Comparison of ENCODE assay signal across 11 mouse cellular contexts in genomic region chr15:79202575-79202974, GRCm38 (mm10). TPM values are rescaled to one million over a fixed set of nuclear protein-coding genes. Genes with fewer than 3 reads are reported as not detected.
DNase-seq lines count a peak whose midpoint lies in the region; ATAC-seq lines count a peak whose summit lies in the region.
"Had no signal": no experiment of that assay in that cellular context is flagged by ENCODE, and none has a peak within 500 bp of the region (broad histone marks: within the 10 kb centered on the region; RNA-seq: fewer than 3 reads in every experiment).

No protein-coding gene starts in this region.

- H3K36me3 ChIP-seq in intestine, embryonic 15.5 days = no peaks in the 10 kb centered on the region
- H3K36me3 ChIP-seq in intestine, embryonic 16.5 days (ENCODE audit: control insufficient read depth, insufficient read depth, low read length) = no peaks in the 10 kb centered on the region
- H3K36me3 ChIP-seq in embryonic facial prominence, embryonic 12.5 days = no peaks in the 10 kb centered on the region
- H3K36me3 ChIP-seq in hindbrain, embryonic 14.5 days (replicated peaks; ENCODE audit: control insufficient read depth, insufficient read depth) = no peaks in the 10 kb centered on the region
- H3K36me3 ChIP-seq in midbrain, embryonic 16.5 days (ENCODE audit: control insufficient read depth, insufficient read depth, low read length) = no peaks in the 10 kb centered on the region

- H3K9ac ChIP-seq in intestine, embryonic 15.5 days = no peak overlapping the region
- no peak overlapping the region for H3K9ac ChIP-seq in intestine, embryonic 16.5 days (ENCODE audit: low read depth, low read length)
- H3K9ac ChIP-seq in embryonic facial prominence, embryonic 12.5 days = no peak overlapping the region
- no peak overlapping the region for H3K9ac ChIP-seq in hindbrain, embryonic 14.5 days
- H3K9ac ChIP-seq in midbrain, embryonic 16.5 days (ENCODE audit: low read depth, low read length) = no peak overlapping the region

- no peak overlapping the region for H3K4me3 ChIP-seq in intestine, embryonic 15.5 days (replicated peaks)
- no peak overlapping the region for H3K4me3 ChIP-seq in intestine, embryonic 16.5 days (ENCODE audit: low read length)
- H3K4me3 ChIP-seq in embryonic facial prominence, embryonic 12.5 days = no peak overlapping the region
- H3K4me3 ChIP-seq in hindbrain, embryonic 14.5 days (replicated peaks; ENCODE audit: low read length) = no peak overlapping the region
- no peak overlapping the region for H3K4me3 ChIP-seq in midbrain, embryonic 16.5 days (ENCODE audit: low read depth, low read length)

- 0 out of 2 replicates have a peak, but pooled peaks cover 7% of the 10 kb centered on the region for H3K4me1 ChIP-seq in intestine, embryonic 15.5 days (replicated peaks)
- peaks cover 4% of the 10 kb centered on the region for H3K4me1 ChIP-seq in intestine, embryonic 16.5 days (ENCODE audit: control insufficient read depth, insufficient read depth, low read length)
- peaks cover 19% of the 10 kb centered on the region for H3K4me1 ChIP-seq in embryonic facial prominence, embryonic 12.5 days
- H3K4me1 ChIP-seq in hindbrain, embryonic 14.5 days (replicated peaks; ENCODE audit: control insufficient read depth, insufficient read depth, low read length) = peaks cover 8% of the 10 kb centered on the region
- H3K4me1 ChIP-seq in midbrain, embryonic 16.5 days (ENCODE audit: control insufficient read depth, insufficient read depth, low read length) = peaks cover 8% of the 10 kb centered on the region

- H3K4me2 ChIP-seq in intestine, embryonic 15.5 days (replicated peaks) = 0 out of 2 replicates have a peak overlapping the region, but pooled peaks have one; percentile 6
- no peak overlapping the region for H3K4me2 ChIP-seq in intestine, embryonic 16.5 days (ENCODE audit: low read depth, low read length)
- H3K4me2 ChIP-seq in embryonic facial prominence, embryonic 12.5 days (replicated peaks) = no peak overlapping the region
- no peak overlapping the region for H3K4me2 ChIP-seq in hindbrain, embryonic 14.5 days (replicated peaks)
- no peak overlapping the region for H3K4me2 ChIP-seq in midbrain, embryonic 16.5 days (ENCODE audit: low read length)

- ATAC-seq in intestine, embryonic 15.5 days = no peak
- no peak for ATAC-seq in intestine, embryonic 16.5 days
- 0 out of 2 replicates have a peak, but pooled peaks have one; percentile 18 for ATAC-seq in embryonic facial prominence, embryonic 12.5 days (ENCODE audit: insufficient number of reproducible peaks, insufficient read depth, low FRiP score, low TSS enrichment)
- no peak for ATAC-seq in hindbrain, embryonic 14.5 days (ENCODE audit: low FRiP score)
- ATAC-seq in midbrain, embryonic 16.5 days = 0 out of 2 replicates have a peak, but pooled peaks have one; percentile 20
- ATAC-seq: inflammation-experienced regulatory T-cells, adult 6 months had no signal

- H3K27ac ChIP-seq in intestine, embryonic 15.5 days = no peak overlapping the region
- H3K27ac ChIP-seq in intestine, embryonic 16.5 days (ENCODE audit: low read length) = no peak overlapping the region
- H3K27ac ChIP-seq in embryonic facial prominence, embryonic 12.5 days = peak overlapping the region; percentile 58
- H3K27ac ChIP-seq in hindbrain, embryonic 14.5 days = 0 out of 2 replicates have a peak overlapping the region, but pooled peaks have one; percentile 33
- H3K27ac ChIP-seq in midbrain, embryonic 16.5 days (ENCODE audit: low read length) = no peak overlapping the region

- no peaks in the 10 kb centered on the region for H3K9me3 ChIP-seq in intestine, embryonic 15.5 days
- no peaks in the 10 kb centered on the region for H3K9me3 ChIP-seq in intestine, embryonic 16.5 days (ENCODE audit: control insufficient read depth, low read length)
- H3K9me3 ChIP-seq in embryonic facial prominence, embryonic 12.5 days = no peaks in the 10 kb centered on the region
- H3K9me3 ChIP-seq in hindbrain, embryonic 14.5 days (ENCODE audit: control insufficient read depth, low read length) = no peaks in the 10 kb centered on the region
- H3K9me3 ChIP-seq in midbrain, embryonic 16.5 days (replicated peaks; ENCODE audit: control insufficient read depth, low read length, poor library complexity, severe bottlenecking) = no peaks in the 10 kb centered on the region

- WGBS in intestine, embryonic 15.5 days = 15% methylated on average over 10 of the region's 10 CpGs
- WGBS in intestine, embryonic 16.5 days = 23% methylated on average over 10 of the region's 10 CpGs
- whole genome bisulfite sequencing in embryonic facial prominence, embryonic 12.5 days = 38% methylated on average over 10 of the region's 10 CpGs
- 38% methylated on average over 10 of the region's 10 CpGs for WGBS in hindbrain, embryonic 14.5 days
- WGBS in midbrain, embryonic 16.5 days = 34% methylated on average over 10 of the region's 10 CpGs

- DNase-seq in hindbrain, embryonic 14.5 days (ENCODE audit: low spot score) = no peak
- no peak for DNase-seq in kidney, postnatal 4 days
- DNase-seq in ovary, adult 18-20 months (ENCODE audit: low spot score) = no peak
- DNase-seq in spleen, postnatal 4 days (ENCODE audit: low spot score in 2 of 2) = no peak
- DNase-seq: lung, postnatal 14 days had no signal

- H3K27me3 ChIP-seq in intestine, embryonic 15.5 days (replicated peaks) = no peaks in the 10 kb centered on the region
- 0 out of 2 replicates have a peak, but pooled peaks cover 2% of the 10 kb centered on the region for H3K27me3 ChIP-seq in intestine, embryonic 16.5 days (replicated peaks; ENCODE audit: control insufficient read depth, insufficient read depth, low read length)
- H3K27me3 ChIP-seq in embryonic facial prominence, embryonic 12.5 days = 0 out of 2 replicates have a peak, but pooled peaks cover 3% of the 10 kb centered on the region
- no peaks in the 10 kb centered on the region for H3K27me3 ChIP-seq in hindbrain, embryonic 14.5 days (ENCODE audit: control insufficient read depth, insufficient read depth, low read length)
- H3K27me3 ChIP-seq in midbrain, embryonic 16.5 days (ENCODE audit: control insufficient read depth, insufficient read depth, low read depth, low read length) = no peaks in the 10 kb centered on the region

RNA-seq across cellular contexts. Expression of gene Pick1, which starts 26.4 kb away (rescaled TPM):
- 44.2 and 50.1 TPM in 2 replicates for polyA plus RNA-seq in intestine, embryonic 15.5 days (2015; fragmentation: Nextera tagmentation; extraction: Ambion mirVana)
- 51.2 and 56.2 TPM in 2 replicates for polyA plus RNA-seq in intestine, embryonic 16.5 days (2015; fragmentation: Nextera tagmentation; extraction: Ambion mirVana)
- 60.2 and 60.7 TPM in 2 replicates for polyA plus RNA-seq in embryonic facial prominence, embryonic 12.5 days (2016; fragmentation: Nextera tagmentation; extraction: Ambion mirVana)
- polyA plus RNA-seq in hindbrain, embryonic 14.5 days (2014; fragmentation: Nextera tagmentation; extraction: Ambion mirVana) = 45.8 and 48.2 TPM in 2 replicates
- polyA plus RNA-seq in midbrain, embryonic 16.5 days (2015; fragmentation: Nextera tagmentation; extraction: Ambion mirVana) = 109 and 110 TPM in 2 replicates

RNA-seq across cellular contexts. Expression of gene Gm49486, which starts 26.6 kb away (rescaled TPM):
- 0.27 and 0.35 TPM in 2 replicates for polyA plus RNA-seq in intestine, embryonic 15.5 days (2015; fragmentation: Nextera tagmentation; extraction: Ambion mirVana)
- polyA plus RNA-seq in intestine, embryonic 16.5 days (2015; fragmentation: Nextera tagmentation; extraction: Ambion mirVana) = 0.29 and 0.32 TPM in 2 replicates
- 0.78 and 0.90 TPM in 2 replicates for polyA plus RNA-seq in embryonic facial prominence, embryonic 12.5 days (2016; fragmentation: Nextera tagmentation; extraction: Ambion mirVana)
- polyA plus RNA-seq in hindbrain, embryonic 14.5 days (2014; fragmentation: Nextera tagmentation; extraction: Ambion mirVana) = 1.1 TPM in 2 replicates
- polyA plus RNA-seq in midbrain, embryonic 16.5 days (2015; fragmentation: Nextera tagmentation; extraction: Ambion mirVana) = 0.47 and 1.3 TPM in 2 replicates
- polyA plus RNA-seq: inflammation-experienced regulatory T-cells, adult 6 months had no signal

RNA-seq across cellular contexts. Expression of gene Sox10, which starts 37.5 kb away (rescaled TPM):
- 7.9 and 8.2 TPM in 2 replicates for polyA plus RNA-seq in intestine, embryonic 15.5 days (2015; fragmentation: Nextera tagmentation; extraction: Ambion mirVana)
- 5.2 and 5.4 TPM in 2 replicates for polyA plus RNA-seq in intestine, embryonic 16.5 days (2015; fragmentation: Nextera tagmentation; extraction: Ambion mirVana)
- polyA plus RNA-seq in embryonic facial prominence, embryonic 12.5 days (2016; fragmentation: Nextera tagmentation; extraction: Ambion mirVana) = 21.1 and 21.7 TPM in 2 replicates
- polyA plus RNA-seq in hindbrain, embryonic 14.5 days (2014; fragmentation: Nextera tagmentation; extraction: Ambion mirVana) = 8.9 and 10.3 TPM in 2 replicates
- polyA plus RNA-seq in midbrain, embryonic 16.5 days (2015; fragmentation: Nextera tagmentation; extraction: Ambion mirVana) = 3.0 and 3.8 TPM in 2 replicates
- polyA plus RNA-seq: C2C12; inflammation-experienced regulatory T-cells, adult 6 months had no signal

RNA-seq across cellular contexts. Expression of gene Slc16a8, which starts 52.0 kb away (rescaled TPM):
- 0.16 TPM in 1 of 2 replicates, not detected in the other for polyA plus RNA-seq in intestine, embryonic 15.5 days (2015; fragmentation: Nextera tagmentation; extraction: Ambion mirVana)
- 0.07 TPM in 1 of 2 replicates, not detected in the other for polyA plus RNA-seq in intestine, embryonic 16.5 days (2015; fragmentation: Nextera tagmentation; extraction: Ambion mirVana)
- polyA plus RNA-seq in embryonic facial prominence, embryonic 12.5 days (2016; fragmentation: Nextera tagmentation; extraction: Ambion mirVana) = 0.25 and 0.50 TPM in 2 replicates
- 0.90 and 1.2 TPM in 2 replicates for polyA plus RNA-seq in hindbrain, embryonic 14.5 days (2014; fragmentation: Nextera tagmentation; extraction: Ambion mirVana)
- 0.40 and 0.61 TPM in 2 replicates for polyA plus RNA-seq in midbrain, embryonic 16.5 days (2015; fragmentation: Nextera tagmentation; extraction: Ambion mirVana)
- polyA plus RNA-seq: inflammation-experienced regulatory T-cells, adult 6 months had no signal

Comparison
In these comparisons a context has a peak if more than half of its experiments do, and no peak if none do; other contexts are left out.
1. ATAC-seq: peak in embryonic facial prominence, embryonic 12.5 days (single experiment) and midbrain, embryonic 16.5 days (single experiment); none in intestine, embryonic 15.5 days (single experiment), intestine, embryonic 16.5 days (single experiment) and hindbrain, embryonic 14.5 days (single experiment).
2. H3K27ac ChIP-seq: peak in embryonic facial prominence, embryonic 12.5 days (single experiment) and hindbrain, embryonic 14.5 days (single experiment); none in intestine, embryonic 15.5 days (single experiment), intestine, embryonic 16.5 days (single experiment) and midbrain, embryonic 16.5 days (single experiment).